Mouse (Mus musculus) limb, embryonic 11.5 days (tissue): ENCODE measurements around the gene Zfp352. TPM values are rescaled to one million over a fixed set of nuclear protein-coding genes. Genes with fewer than 3 reads are reported as not detected.
"Not testable (repeated sequence)": the region's sequence is repeated elsewhere in the genome, so short reads cannot be mapped to it uniquely, and the experiment has no call there.

Experiments used
- ATAC-seq: fragments of 200-750 bp; cut with Nextera tagmentation; 2 replicates; pipeline ENCODE4 v1.8.0; 2017; ENCODE audit warnings: low read depth; ENCODE audit not compliant: insufficient number of reproducible peaks, low FRiP score, low TSS enrichment
- DNase-seq: peaks from one replicate; pipeline ENCODE4 v3.0.0-alpha.2; 2015; ENCODE audit warnings: low spot score
- H3K27ac ChIP-seq: fragments of 300-500 bp; sonication (generic); replicated peaks from 2 replicates; pipeline ENCODE4 v1.5.1; 2014; ENCODE audit warnings: low read depth, mild to moderate bottlenecking, low read length
- H3K27me3 ChIP-seq: fragments of 300-500 bp; sonication (generic); 2 replicates; pipeline ENCODE4 v1.6.1; 2014; ENCODE audit warnings: mild to moderate bottlenecking, low read length, mixed read lengths; ENCODE audit not compliant: control insufficient read depth, insufficient read depth
- H3K36me3 ChIP-seq: fragments of 300-500 bp; sonication (generic); 2 replicates; pipeline ENCODE4 v1.6.1; 2014; ENCODE audit warnings: mild to moderate bottlenecking, low read length, moderate library complexity, mixed read lengths; ENCODE audit not compliant: control insufficient read depth, insufficient read depth
- H3K4me1 ChIP-seq: fragments of 300-500 bp; sonication (generic); 2 replicates; pipeline ENCODE4 v1.6.1; 2014; ENCODE audit warnings: low read length, mixed read lengths; ENCODE audit not compliant: control insufficient read depth, insufficient read depth
- H3K4me2 ChIP-seq: fragments of 300-500 bp; sonication (generic); 2 replicates; pipeline ENCODE4 v1.6.1; 2014; ENCODE audit warnings: low read depth, mild to moderate bottlenecking, moderate library complexity; ENCODE audit not compliant: severe bottlenecking
- H3K4me3 ChIP-seq: fragments of 300-500 bp; sonication (generic); 2 replicates; pipeline ENCODE4 v1.5.1; 2014; ENCODE audit warnings: low read depth, low read length
- H3K9ac ChIP-seq: fragments of 300-500 bp; sonication (generic); 2 replicates; pipeline ENCODE4 v1.6.1; 2014; ENCODE audit warnings: mild to moderate bottlenecking, low read length
- H3K9me3 ChIP-seq: fragments of 300-500 bp; sonication (generic); 2 replicates; pipeline ENCODE4 v1.6.1; 2016; ENCODE audit warnings: low read length; ENCODE audit not compliant: control insufficient read depth
- WGBS: fragments of 180-500 bp; shearing (Covaris S2); extraction: QIAGEN DNeasy Blood & Tissue Kit; methylation state at CpG from one replicate; pipeline ENCODE4 v1.1.7; 2014; 5-methylcytosine and 5-hydroxymethylcytosine counted together
- polyA plus RNA-seq: library from polyadenylated mRNA; unstranded; fragments of >200 nt; fragmentation: Nextera tagmentation; extraction: Ambion mirVana; gene quantifications from 2 replicates; pipeline ENCODE4 v1.2.1, GENCODE M21; 2014

Gene Zfp352
- polyA plus RNA-seq = not detected in 2 replicates

GRCm38 (mm10) chr4:90218520-90218919 is at the start of gene Zfp352:
Gene Zfp352 (plus strand): TSS chr4:90218820.
- H3K4me1 ChIP-seq = no peaks in the 10 kb centered on the region
- 91% methylated on average over 2 of the region's 2 CpGs for WGBS
- no peak for DNase-seq
- no peaks in the 10 kb centered on the region for H3K9me3 ChIP-seq
- ATAC-seq = no peak
- no peak within 1 kb of the TSS for H3K4me3 ChIP-seq
- no peak within 1 kb of the TSS for H3K9ac ChIP-seq
- H3K4me2 ChIP-seq = no peak within 1 kb of the TSS
- no peaks in the 10 kb centered on the region for H3K27me3 ChIP-seq
- H3K27ac ChIP-seq = no peak within 1 kb of the TSS
- H3K36me3 ChIP-seq = no peaks in the 10 kb centered on the region

DNA sequence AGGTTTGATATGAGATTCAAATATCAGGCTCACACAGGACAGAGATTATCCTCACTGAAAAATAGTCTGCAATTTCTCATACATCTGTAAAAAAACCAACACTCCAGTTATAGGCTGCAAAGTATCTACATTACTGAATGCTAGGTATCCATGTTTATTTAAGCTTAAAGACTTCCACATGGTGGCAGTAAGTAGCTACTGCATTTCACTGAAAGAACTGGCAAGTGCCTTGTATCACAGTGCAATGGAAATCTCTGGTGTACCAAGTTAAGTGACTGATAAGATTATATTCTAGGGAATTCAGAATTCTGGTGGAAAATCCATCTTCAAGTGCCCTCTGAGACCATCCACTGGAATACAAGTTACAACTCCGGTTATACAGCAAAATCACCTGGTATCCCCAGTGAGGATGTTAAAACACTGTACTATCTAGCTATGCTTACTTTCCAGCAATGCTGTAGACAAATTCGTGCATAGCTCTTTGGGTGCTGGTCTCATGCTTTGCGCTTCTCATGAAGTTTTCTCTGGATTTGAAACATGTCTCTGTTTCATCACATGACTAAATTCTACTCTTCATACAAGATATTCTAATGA is 47.6 kb upstream of the Zfp352 start:
- Histone ChIP-seq H3K36me3 (no peaks in the 10 kb centered on the region), H3K4me3 (no peak overlapping the region), H3K4me1 (no peaks in the 10 kb centered on the region), H3K27me3 (no peaks in the 10 kb centered on the region), H3K27ac (no peak overlapping the region), H3K9ac (no peak overlapping the region), H3K4me2 (no peak overlapping the region), H3K9me3 (no peaks in the 10 kb centered on the region)
- 81% methylated on average over 3 of the region's 3 CpGs for WGBS
- ATAC-seq (no peak), DNase-seq (no peak)

- H3K27me3 ChIP-seq = no peaks in the 10 kb centered on the region
- H3K4me3 ChIP-seq = no peak overlapping the region
- DNase-seq (no peak), ATAC-seq (no peak)
- no peaks in the 10 kb centered on the region for H3K9me3 ChIP-seq
- H3K36me3 ChIP-seq = no peaks in the 10 kb centered on the region
- no peak overlapping the region for H3K27ac ChIP-seq
- H3K9ac ChIP-seq = no peak overlapping the region
- no peak overlapping the region for H3K4me2 ChIP-seq
- no peaks in the 10 kb centered on the region for H3K4me1 ChIP-seq
- 76% methylated on average over 1 of the region's 1 CpGs for WGBS
Measured at GRCm38 (mm10) chr4:90174036-90174435, 44.6 kb upstream of the Zfp352 start.

DNA sequence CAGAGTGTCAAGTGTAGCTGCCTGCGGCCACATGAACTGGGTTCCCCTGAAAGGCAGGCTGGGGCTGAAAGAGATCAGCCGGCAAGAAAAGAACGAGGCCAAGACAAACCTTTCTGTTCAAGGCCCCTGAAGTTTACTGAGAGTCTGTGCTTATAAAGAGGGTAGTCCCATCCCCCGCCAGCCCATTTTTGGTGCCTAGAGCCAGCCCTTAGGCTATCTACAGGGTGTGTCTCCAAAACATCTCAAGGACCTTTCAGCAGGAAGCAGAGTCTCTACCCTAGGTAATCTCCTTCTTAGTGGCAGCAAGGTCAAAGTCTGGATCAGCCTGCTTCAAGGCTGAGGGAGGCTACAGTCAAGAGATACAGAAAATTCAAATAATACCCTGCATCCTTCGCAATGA is 15.2 kb upstream of the Zfp352 start:
- Histone ChIP-seq H3K9me3 (no peaks in the 10 kb centered on the region), H3K4me3 (no peak overlapping the region), H3K4me1 (no peaks in the 10 kb centered on the region), H3K27ac (no peak overlapping the region), H3K27me3 (no peaks in the 10 kb centered on the region), H3K4me2 (no peak overlapping the region), H3K9ac (no peak overlapping the region), H3K36me3 (no peaks in the 10 kb centered on the region)
- ATAC-seq = no peak
- 95% methylated on average over 5 of the region's 5 CpGs for WGBS
- no peak for DNase-seq

- 11% methylated on average over 1 of the region's 1 CpGs for WGBS
- Histone ChIP-seq H3K4me1 (no peaks in the 10 kb centered on the region), H3K4me2 (no peak overlapping the region), H3K27ac (no peak overlapping the region), H3K27me3 (no peaks in the 10 kb centered on the region), H3K9me3 (no peaks in the 10 kb centered on the region), H3K36me3 (no peaks in the 10 kb centered on the region), H3K4me3 (no peak overlapping the region), H3K9ac (no peak overlapping the region)
- no peak for ATAC-seq
- DNase-seq = no peak
Measured at GRCm38 (mm10) chr4:90211475-90211874, 7.1 kb upstream of the Zfp352 start.

GRCm38 (mm10) chr4:90212076-90212475 is 6.5 kb upstream of the Zfp352 start:
- ATAC-seq (no peak), DNase-seq (no peak)
- no peak overlapping the region for H3K4me3 ChIP-seq
- no peak overlapping the region for H3K4me2 ChIP-seq
- no peaks in the 10 kb centered on the region for H3K4me1 ChIP-seq
- no peaks in the 10 kb centered on the region for H3K36me3 ChIP-seq
- H3K9ac ChIP-seq = no peak overlapping the region
- H3K9me3 ChIP-seq = no peaks in the 10 kb centered on the region
- 86% methylated on average over 3 of the region's 3 CpGs for WGBS
- no peaks in the 10 kb centered on the region for H3K27me3 ChIP-seq
- no peak overlapping the region for H3K27ac ChIP-seq

DNA sequence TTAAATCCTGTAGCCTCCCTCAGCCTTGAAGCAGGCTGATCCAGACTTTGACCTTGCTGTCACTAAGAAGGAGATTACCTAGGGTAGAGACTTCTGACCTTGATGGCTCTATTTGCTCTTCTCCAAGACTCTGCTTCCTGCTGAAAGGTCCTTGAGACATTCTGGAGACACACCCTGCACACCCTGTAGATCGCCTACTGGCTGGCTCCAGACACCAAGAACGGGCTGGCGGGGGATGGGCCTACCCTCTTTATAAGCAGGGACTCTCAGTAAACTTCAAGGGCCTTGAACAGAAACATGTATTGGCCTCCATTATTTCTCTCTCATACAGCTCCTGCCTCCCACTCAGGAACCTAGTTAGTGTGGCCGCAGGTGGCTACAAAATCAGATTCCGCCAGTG is 17.0 kb downstream of the Zfp352 start:
- not testable (repeated sequence) for H3K4me2 ChIP-seq, H3K27me3 ChIP-seq, H3K27ac ChIP-seq, H3K4me3 ChIP-seq, H3K4me1 ChIP-seq, H3K9me3 ChIP-seq, ATAC-seq, DNase-seq, H3K36me3 ChIP-seq, H3K9ac ChIP-seq
- 94% methylated on average over 5 of the region's 5 CpGs for WGBS

DNA sequence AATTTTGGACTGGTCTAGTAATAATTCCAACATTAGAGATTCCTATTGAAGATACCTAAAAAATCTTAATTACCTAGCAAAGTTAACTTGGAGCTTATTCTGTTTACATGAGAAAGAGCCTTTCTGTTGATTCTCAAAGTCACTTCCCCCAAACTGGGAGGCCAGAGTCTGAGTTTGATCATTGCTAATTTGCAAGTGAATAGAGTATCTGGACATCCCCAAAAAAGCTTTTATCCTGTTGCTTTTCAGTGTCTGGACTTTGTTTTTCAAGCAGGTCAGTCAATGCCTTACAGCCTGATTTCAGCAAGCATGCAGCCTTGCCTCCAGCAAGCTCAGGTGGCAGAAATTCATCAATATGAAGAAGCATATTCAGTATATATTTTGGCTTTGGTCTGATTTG is 51.2 kb downstream of the Zfp352 start:
- H3K36me3 ChIP-seq = no peaks in the 10 kb centered on the region
- H3K4me2 ChIP-seq = no peak overlapping the region
- H3K9me3 ChIP-seq = no peaks in the 10 kb centered on the region; the same call in 1 of the 2 replicates
- no peak overlapping the region for H3K27ac ChIP-seq
- no peak overlapping the region for H3K9ac ChIP-seq
- H3K27me3 ChIP-seq = no peaks in the 10 kb centered on the region
- H3K4me1 ChIP-seq = no peaks in the 10 kb centered on the region
- ATAC-seq = no peak
- no peak overlapping the region for H3K4me3 ChIP-seq
- no peak for DNase-seq
